Mouse (Mus musculus) layer of hippocampus, postnatal 25 days (tissue): Measurements from ENCODE around the gene Hfe. TPM values are rescaled to one million over a fixed set of nuclear protein-coding genes. Genes with fewer than 3 reads are reported as not detected.
"Not testable (repeated sequence)": the region's sequence is repeated elsewhere in the genome, so short reads cannot be mapped to it uniquely, and the experiment has no call there.

ENCODE experiments used
- DNase-seq, 2 experiments: peaks; one replicate each; pipeline ENCODE4 v3.0.0; 2022; ENCODE audit warnings: mixed read lengths in 2 of 2, low spot score in 1 of 2; ENCODE audit errors: extremely low spot score in 1 of 2
- total RNA-seq, 2 experiments: library from RNA; stranded (reverse); gene quantifications; 2 replicates each; pipeline ENCODE4 v1.2.3; 2021

The Hfe gene
- total RNA-seq, 2 experiments from 2014 or later: 3.5 to 3.6 TPM

DNA sequence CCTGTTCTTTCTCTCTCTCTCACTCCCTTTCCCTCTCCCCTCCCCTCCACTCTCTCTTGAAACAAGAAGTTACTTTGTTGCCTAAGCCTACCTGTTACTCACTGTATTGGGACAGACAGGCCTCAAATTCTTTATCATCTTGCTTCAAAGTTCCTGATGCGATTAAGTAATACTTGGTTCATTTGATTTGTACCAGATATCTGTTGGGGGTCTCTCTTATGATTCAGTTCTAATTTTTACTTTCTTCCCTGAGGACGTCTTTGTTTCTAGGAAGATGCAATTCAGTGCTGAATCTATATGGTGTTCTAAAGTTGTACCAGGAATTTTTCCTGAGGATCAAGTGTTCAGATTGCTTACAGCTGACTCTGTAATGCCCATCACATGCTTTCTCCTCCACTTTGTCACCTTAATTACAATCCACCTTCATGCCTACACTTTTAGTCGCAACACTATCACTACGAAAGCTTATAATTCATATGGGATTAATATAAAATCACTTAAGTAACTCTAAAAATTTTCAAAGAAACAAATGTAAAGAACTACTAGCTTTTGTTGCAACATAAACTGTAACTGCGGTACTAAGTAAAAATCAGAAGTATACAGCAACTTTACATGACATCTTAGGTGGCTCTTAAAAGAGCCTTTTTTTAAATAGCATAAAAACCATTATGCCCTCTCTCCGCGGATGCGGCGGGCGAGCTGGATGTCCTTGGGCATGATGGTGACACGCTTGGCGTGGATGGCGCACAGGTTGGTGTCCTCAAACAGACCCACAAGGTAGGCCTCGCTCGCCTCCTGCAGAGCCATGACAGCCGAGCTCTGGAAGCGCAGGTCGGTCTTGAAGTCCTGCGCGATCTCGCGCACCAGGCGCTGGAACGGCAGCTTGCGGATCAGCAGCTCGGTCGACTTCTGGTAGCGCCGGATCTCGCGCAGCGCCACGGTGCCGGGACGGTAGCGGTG is 34.0 kb upstream of the Hfe start:
- no peak for DNase-seq

DNA sequence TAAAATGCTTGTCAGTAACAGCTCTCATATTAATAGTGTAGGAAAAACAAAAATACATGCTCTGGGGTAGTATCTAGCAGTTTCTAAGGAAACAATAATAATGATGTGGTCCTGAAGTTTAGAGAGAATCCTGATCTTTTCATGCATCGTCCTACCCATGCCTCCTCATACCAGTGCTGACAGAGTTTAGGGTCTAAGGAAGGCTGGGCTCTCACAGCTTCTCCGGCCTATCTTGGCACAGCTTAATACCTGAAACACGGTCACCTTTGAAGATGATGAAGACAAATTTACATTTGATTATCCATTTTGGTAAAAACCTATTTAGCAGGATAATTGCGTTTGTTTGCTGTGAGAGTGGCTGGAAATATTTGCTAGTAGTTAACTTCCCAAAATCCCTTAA is 33.3 kb upstream of the Hfe start:
- no peak for DNase-seq

DNA sequence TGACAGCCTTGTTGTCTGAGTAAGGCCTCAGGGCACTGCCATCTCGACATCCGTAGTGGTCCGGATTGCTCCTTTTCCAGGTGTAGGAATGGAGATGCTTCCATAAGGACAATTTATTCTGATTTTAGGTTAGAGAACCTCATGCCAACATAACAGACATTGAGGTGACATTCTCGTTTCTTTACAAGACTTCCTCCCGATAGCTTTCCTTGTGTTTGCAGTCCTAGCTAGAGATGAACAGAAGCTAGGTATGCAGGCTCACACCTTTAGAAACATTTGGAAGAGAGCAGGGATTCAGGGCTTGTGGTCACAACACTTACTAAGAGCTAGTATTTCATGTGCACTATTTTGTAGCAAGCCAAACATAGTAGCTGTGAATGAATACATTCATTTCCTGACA is 32.6 kb upstream of the Hfe start:
- DNase-seq: no peak

DNA sequence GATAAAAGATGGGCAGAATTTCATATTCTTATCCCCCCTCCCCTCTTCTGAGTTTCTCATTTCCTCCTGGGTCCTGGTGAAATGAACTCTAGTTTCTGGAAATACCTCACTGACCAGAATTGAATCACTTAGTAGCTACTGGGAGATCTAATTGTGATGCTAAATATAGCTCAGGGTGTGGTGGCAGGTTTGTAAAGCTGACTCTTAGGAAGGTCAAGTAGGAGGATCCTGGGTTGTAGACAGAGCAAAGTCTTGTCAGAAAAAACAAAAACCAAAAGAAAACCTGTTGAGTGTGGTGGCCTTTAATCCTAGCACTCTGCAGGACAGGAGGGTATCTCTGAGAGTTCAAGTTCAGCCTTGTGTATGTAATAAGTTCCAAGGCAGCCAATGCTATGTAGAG is 31.4 kb upstream of the Hfe start:
- DNase-seq: no peak

DNA sequence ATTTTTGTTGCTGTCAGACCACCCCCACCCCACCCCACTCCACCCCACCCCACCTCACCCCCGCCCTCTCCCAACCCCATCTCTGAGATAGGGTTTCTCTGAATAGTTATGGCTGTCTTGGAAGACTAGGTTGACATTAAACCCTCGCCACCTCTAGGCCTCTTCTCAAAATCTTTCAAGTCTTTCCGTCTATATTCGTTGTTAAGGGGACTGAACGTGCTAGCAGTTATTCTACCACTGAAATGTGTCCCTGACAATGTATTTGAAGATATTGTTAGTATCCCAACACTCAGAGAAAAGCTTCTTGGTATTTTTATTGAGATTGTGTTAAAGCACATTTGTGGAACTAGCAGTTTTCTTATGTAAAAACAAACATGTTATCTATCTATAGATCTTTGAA is 30.3 kb upstream of the Hfe start:
- no peak for DNase-seq

- no peak for DNase-seq
These were observed 29.7 kb upstream of the Hfe start for GRCm38 (mm10) chr13:23740256-23740840.

DNA sequence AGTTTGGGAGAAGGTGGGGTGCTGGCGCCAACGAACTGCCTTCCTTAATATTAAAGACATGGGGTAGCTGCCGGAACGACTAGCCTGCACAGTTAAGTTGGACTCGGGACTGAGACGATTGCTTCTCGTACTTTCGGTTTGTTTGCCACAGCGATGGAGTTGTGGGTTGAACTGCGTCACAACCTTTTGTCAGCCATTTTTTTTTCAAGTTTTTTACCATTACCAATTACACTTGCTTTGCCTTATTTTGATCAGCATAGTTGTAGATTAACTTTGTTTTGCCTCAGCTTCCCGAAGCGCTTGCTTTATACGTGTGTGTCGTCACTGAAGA is 29.2 kb upstream of the Hfe start:
- no peak for DNase-seq

DNA sequence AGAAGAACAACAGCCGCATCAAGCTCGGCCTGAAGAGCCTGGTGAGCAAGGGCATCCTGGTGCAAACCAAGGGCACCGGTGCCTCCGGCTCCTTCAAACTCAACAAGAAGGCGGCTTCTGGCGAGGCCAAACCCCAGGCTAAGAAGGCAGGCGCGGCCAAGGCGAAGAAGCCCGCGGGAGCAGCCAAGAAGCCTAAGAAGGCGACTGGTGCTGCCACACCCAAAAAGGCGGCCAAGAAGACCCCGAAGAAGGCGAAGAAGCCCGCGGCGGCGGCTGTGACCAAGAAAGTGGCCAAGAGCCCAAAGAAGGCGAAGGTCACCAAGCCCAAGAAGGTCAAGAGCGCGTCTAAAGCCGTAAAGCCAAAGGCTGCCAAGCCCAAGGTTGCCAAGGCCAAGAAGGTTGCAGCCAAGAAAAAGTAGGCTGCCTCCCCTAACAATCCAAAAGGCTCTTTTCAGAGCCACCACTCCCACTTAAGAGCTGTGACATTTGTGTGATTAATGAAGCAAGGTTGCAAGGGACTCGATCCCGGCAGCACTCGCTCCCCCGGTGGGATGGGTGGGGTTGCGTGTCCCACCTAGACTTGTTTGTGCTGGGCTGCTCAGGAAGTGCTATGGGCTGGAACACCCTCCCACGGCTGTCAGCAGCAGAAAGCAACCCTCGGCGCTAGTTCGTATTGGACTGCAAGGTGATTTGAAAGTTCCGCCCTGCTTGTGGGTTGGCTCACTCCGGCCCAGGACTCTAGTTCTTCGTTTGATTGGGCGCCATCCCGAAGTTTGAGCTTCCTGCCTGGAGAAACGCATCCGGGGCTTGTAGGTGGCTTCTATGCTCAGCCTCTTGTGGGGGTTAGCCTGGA is 28.6 kb upstream of the Hfe start:
- peak; percentile 69 to 80 for DNase-seq

- peak; percentile 75 to 86 for DNase-seq
These were observed 28.0 kb upstream of the Hfe start, which contains the start of gene Hist1h1c for GRCm38 (mm10) chr13:23738677-23739068. Gene Hist1h1c (plus strand): TSS chr13:23738808.

DNA sequence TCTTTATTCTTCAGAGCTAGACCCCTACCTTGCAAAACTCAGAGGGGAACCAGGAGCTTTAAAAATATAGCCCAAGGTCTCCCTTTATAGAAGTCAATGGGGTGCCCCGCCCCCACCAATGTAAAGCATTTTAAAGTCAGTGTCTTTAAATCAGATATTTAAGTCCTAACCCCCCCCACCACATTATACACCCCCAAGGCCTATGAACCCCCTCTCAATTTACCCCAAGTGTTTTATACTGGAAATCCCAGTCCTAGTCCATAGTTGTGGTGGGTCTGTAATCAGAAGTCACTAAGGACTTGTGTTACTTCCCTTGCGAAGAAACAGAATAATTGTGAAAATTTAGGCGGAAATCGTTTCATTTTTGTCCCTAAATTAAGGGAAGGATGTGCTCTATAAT is 27.4 kb upstream of the Hfe start:
- DNase-seq: no peak

- DNase-seq: no peak
These were observed 26.4 kb upstream of the Hfe start for GRCm38 (mm10) chr13:23737091-23737490.

DNA sequence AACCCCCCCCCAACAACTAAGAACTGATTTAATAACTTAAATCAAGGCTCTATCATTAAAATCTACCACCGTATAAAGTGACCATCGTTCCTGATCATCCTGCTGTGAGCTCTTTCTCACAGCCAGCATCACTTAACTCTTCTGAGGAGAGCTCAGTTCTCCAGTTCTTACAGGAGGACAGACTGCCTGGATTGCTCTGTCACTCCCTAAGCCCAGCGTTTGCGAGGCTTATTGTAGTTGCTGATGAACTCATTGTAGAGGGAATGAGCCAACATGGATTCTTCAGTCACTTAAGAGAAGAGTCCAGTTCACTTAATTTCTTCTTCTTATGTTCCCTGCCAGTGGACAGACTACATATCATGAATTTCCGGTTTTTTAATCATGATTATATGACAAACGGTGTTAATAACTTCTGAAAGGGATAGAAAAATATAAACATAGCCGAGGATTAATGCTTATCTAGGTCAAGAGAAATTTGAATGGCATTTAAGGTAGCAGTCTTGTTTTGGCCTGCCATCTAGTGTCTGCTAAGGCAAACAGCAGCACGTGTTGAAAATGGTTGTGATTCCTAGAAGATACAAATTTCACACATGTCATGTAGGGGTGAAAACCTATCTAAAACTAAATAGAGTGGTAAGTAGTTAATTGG is 21.6 kb upstream of the Hfe start:
- DNase-seq: no peak

GRCm38 (mm10) chr13:23730479-23730878 is 19.8 kb upstream of the Hfe start:
- no peak for DNase-seq

- no peak for DNase-seq
These were observed 19.1 kb upstream of the Hfe start for GRCm38 (mm10) chr13:23729706-23730105.

DNA sequence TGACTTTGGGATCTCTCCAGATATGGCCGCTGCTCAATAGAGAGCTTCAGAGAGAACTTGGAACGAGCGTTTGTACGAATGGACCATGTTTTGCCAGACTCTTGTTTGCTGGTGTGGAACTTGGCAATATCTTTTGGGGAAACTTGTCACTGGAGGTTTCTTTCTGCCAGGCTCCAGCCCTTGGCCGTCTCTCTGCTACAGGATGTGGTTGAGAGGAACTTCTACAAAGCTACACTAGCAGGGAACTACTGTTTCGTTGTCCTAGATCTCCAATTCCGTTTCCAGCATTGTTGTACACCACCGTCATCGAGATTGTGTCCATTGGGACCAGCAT is 18.5 kb upstream of the Hfe start:
- no peak for DNase-seq

DNA sequence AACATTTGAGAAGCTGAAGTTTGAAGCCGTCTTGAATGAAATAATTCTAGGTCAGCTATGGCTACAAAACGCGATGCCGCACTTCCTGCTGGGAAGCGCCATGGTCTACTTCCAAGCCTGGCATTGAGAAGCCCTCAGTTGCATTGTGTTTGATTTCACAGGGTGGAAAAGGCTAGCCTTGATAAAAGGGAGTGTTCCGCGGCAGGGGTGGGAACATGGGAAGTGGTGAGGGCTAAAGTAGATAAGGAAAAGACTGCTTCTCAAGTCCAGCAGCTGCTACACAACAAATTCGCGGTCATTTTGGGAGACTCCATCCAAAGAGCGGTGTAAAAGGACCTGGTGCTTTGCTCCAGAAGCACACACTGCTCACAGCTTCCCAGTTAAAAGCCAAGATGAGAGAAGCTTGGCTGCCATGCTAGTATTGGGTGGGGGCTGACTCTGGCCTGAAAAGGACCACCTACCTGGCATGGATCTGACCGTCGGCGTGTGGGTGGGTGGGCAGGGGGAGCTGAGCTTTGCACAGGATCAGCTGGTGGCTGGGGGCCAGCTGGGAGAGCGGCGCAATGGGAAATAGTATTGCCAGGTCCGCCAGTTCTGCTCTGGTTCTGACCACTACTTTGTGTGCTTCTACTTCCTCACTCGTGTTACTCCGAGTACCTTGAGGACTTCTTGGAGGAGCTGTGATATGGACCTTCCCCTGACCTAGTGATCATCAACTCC is 18.0 kb upstream of the Hfe start:
- no peak for DNase-seq

DNA sequence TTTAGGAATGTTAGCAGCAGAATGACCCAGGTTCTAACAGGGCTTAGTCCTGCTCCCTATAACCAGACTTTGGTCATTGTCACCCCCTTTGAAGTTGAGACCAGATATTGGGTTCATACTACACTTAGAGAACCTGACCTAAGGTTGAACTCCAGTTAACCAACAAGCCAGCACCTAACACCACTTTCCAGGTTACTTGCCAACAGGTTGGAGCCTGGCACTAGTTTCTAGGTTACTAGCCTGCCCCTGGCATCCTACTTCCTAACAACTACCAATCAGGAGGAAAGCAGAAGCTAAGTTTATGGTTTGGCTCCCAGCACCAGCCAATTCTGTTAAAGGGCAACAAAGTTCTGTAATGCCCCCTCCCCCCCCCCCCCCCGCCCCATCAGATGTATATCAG is 14.6 kb upstream of the Hfe start:
- no peak for DNase-seq

DNA sequence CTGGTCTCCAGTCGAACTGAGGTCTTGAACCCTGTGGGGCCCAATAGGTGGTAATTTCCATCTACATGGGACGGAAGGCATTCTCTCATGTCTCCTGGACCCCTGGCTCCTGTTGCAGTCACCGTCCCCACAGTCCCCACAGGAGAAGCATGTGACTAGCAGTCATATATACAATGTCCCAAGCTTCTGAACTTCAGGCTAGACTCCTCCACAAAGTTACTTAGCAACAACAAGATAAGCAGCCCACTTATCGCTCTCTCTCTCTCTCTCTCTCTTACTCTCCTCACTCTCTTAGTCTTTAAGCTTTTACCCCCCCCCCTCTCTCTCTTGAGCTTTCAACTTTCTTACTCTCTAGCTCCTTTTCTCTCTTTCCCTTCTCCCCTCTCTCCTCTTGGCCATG is 13.6 kb upstream of the Hfe start:
- DNase-seq: no peak

DNA sequence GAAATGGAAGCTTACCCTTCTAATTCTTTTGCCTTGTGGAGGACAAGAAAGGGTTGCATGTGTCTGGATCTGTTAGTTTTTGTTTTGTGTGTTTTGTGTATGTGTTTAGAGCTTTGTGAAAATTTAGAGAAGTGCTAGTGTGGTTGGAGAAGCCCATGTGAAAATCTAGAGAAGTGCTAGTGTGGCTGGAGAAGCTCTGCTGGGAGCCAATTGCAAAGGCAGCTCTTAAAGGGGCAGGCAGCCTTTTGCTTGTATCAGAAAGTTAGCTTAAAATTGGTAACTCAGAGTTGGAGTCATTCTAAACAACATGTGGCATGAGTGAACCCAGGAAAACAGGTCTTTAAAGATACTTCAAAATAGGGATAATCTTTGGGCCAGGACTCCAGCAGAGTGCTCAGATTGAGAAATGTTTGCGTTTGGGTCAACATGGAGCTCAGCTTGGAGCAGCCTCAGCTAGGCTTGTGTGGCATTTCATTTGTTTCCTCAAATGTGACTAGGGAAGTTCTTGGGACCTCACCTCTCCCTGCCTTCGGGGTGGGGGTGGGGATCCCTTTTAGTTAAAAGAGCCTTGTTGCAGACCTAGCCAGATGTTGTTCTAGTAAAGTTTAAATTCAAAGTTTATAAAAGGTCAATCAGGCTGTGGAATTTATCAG is 7.1 kb upstream of the Hfe start:
- not testable (repeated sequence) for DNase-seq

- no peak for DNase-seq
These were observed 6.5 kb upstream of the Hfe start for GRCm38 (mm10) chr13:23717176-23717575.
